Mouse (Mus musculus) liver, postnatal 0 days (tissue): ENCODE data around the gene Lrrc29. TPM values are rescaled to one million over a fixed set of nuclear protein-coding genes. Genes with fewer than 3 reads are reported as not detected.

Experiments
- ATAC-seq: fragments of 200-750 bp; cut with Nextera tagmentation; 2 replicates; pipeline ENCODE4 v1.8.0; 2017; ENCODE audit warnings: mild to moderate bottlenecking, moderate library complexity
- DNase-seq: peaks from one replicate; pipeline ENCODE4 v3.0.0-alpha.2; 2016
- H3K27ac ChIP-seq: fragments of 300-500 bp; sonication (generic); 2 replicates; pipeline ENCODE4 v1.5.1; 2014; ENCODE audit warnings: antibody characterized with exemption, moderate library complexity, mild to moderate bottlenecking, low read depth
- H3K27me3 ChIP-seq: fragments of 300-500 bp; sonication (generic); 2 replicates; pipeline ENCODE4 v1.6.1; 2014; ENCODE audit warnings: low read length, control low read depth, mixed read lengths; ENCODE audit not compliant: insufficient read depth
- H3K36me3 ChIP-seq: fragments of 300-500 bp; sonication (generic); replicated peaks from 2 replicates; pipeline ENCODE4 v1.6.1; 2014; ENCODE audit warnings: mild to moderate bottlenecking, control low read depth, low read length, moderate library complexity, mixed read lengths; ENCODE audit not compliant: insufficient read depth
- H3K4me1 ChIP-seq: fragments of 300-500 bp; sonication (generic); 2 replicates; pipeline ENCODE4 v1.6.1; 2014; ENCODE audit warnings: antibody characterized with exemption, mild to moderate bottlenecking, control low read depth; ENCODE audit not compliant: insufficient read depth
- H3K4me2 ChIP-seq: fragments of 300-500 bp; sonication (generic); 2 replicates; pipeline ENCODE4 v1.6.1; 2014; ENCODE audit warnings: low read depth, mild to moderate bottlenecking, low read length, moderate library complexity, mixed read lengths
- H3K4me3 ChIP-seq: fragments of 300-500 bp; sonication (generic); 2 replicates; pipeline ENCODE4 v1.5.1; 2014; ENCODE audit warnings: low read depth, low read length
- H3K9ac ChIP-seq: fragments of 300-500 bp; sonication (generic); replicated peaks from 2 replicates; pipeline ENCODE4 v1.6.1; 2014; ENCODE audit warnings: mild to moderate bottlenecking, moderate library complexity
- H3K9me3 ChIP-seq: fragments of 300-500 bp; sonication (generic); 2 replicates; pipeline ENCODE4 v1.6.1; 2016; ENCODE audit warnings: mild to moderate bottlenecking, control low read depth, low read length, mixed read lengths
- CTCF ChIP-seq: sonication (generic); IDR thresholded peaks from 2 replicates; pipeline ENCODE4 v1.5.1; 2016; ENCODE audit warnings: antibody characterized with exemption, low read depth
- EP300 ChIP-seq: IDR thresholded peaks from 2 replicates; pipeline ENCODE4 v1.6.1; 2016; ENCODE audit warnings: antibody characterized with exemption, low read depth, mild to moderate bottlenecking
- WGBS: fragments of 180-500 bp; shearing (Covaris S2); extraction: QIAGEN DNeasy Blood & Tissue Kit; methylation state at CpG from one replicate; pipeline ENCODE4 v1.1.7; 2014; ENCODE audit not compliant: insufficient replicate concordance; 5-methylcytosine and 5-hydroxymethylcytosine counted together
- polyA plus RNA-seq: library from polyadenylated mRNA; unstranded; fragments of >200 nt; fragmentation: Nextera tagmentation; extraction: Ambion mirVana; gene quantifications from 2 replicates; pipeline ENCODE4 v1.2.1, GENCODE M21; 2015

The Lrrc29 gene
- polyA plus RNA-seq, 1 experiment from 2014 or later = 7.7 TPM

GRCm38 (mm10) chr8:105359646-105360045, 33.6 kb upstream of the Lrrc29 start:
- DNase-seq (no peak), ATAC-seq (no peak)
- no peak overlapping the region for H3K9ac ChIP-seq
- 48% methylated on average over 4 of the region's 4 CpGs for WGBS
- TF ChIP-seq CTCF (peak; percentile 60), EP300 (no peak)
- H3K27ac ChIP-seq = no peak overlapping the region
- no peaks in the 10 kb centered on the region for H3K9me3 ChIP-seq
- H3K27me3 ChIP-seq = 0 out of 2 replicates have a peak, but pooled peaks cover 2% of the 10 kb centered on the region
- no peaks in the 10 kb centered on the region for H3K4me1 ChIP-seq
- H3K36me3 ChIP-seq = no peaks in the 10 kb centered on the region
- no peak overlapping the region for H3K4me3 ChIP-seq
- H3K4me2 ChIP-seq = no peak overlapping the region

DNA sequence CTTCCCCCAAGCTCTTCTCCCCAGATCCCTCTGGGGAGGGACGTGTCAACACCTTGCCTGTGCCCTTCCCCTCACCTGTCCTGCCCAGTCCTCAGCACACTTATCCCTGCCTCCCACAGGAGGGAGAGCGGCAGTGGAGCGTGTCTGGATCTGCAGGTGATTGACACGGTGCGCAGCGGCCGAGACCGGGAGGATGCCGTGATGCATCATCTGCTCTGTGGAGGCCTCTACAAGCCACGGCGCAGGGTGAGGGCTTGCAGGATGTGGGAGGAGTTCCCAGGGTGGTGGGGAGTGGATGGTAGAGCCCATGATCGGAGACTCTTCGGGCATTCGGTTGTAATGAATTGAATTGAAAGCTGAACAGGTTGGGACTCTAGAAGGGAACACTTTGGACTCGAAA, 33.1 kb upstream of the Lrrc29 start:
- Histone ChIP-seq H3K4me1 (no peaks in the 10 kb centered on the region), H3K9me3 (no peaks in the 10 kb centered on the region), H3K4me3 (no peak overlapping the region), H3K36me3 (no peaks in the 10 kb centered on the region), H3K27ac (no peak overlapping the region), H3K9ac (no peak overlapping the region), H3K4me2 (no peak overlapping the region), H3K27me3 (0 out of 2 replicates have a peak, but pooled peaks cover 2% of the 10 kb centered on the region)
- ATAC-seq (no peak), DNase-seq (no peak)
- WGBS = 77% methylated on average over 15 of the region's 15 CpGs
- TF ChIP-seq EP300 (no peak), CTCF (no peak)

DNA sequence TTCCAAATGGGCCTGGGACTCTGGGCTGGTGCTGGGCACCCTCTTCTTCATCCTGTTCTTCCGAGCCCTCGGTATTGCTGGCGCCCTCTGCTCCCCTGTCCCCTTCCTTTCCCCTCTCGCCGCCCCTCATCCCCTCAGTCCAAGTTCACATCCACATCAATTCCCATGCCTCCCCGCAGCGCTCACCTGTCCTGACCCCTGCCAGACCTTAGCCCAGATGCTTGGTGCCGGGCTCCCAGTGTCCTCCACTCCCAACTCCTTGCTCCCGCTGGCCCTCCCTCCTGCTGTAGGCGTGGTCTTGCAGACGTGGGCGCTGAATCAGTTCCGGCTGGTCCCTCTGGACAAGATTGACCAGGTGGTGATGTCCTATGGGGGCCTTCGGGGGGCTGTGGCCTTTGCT, 30.6 kb upstream of the Lrrc29 start:
- H3K9ac ChIP-seq = no peak overlapping the region
- 85% methylated on average over 14 of the region's 14 CpGs for WGBS
- no peak for DNase-seq
- no peaks in the 10 kb centered on the region for H3K36me3 ChIP-seq
- 0 out of 2 replicates have a peak, but pooled peaks cover 2% of the 10 kb centered on the region for H3K27me3 ChIP-seq
- TF ChIP-seq CTCF (no peak), EP300 (no peak)
- no peak overlapping the region for H3K4me3 ChIP-seq
- no peak for ATAC-seq
- H3K4me2 ChIP-seq = no peak overlapping the region
- no peaks in the 10 kb centered on the region for H3K9me3 ChIP-seq
- H3K4me1 ChIP-seq = no peaks in the 10 kb centered on the region
- no peak overlapping the region for H3K27ac ChIP-seq

DNA sequence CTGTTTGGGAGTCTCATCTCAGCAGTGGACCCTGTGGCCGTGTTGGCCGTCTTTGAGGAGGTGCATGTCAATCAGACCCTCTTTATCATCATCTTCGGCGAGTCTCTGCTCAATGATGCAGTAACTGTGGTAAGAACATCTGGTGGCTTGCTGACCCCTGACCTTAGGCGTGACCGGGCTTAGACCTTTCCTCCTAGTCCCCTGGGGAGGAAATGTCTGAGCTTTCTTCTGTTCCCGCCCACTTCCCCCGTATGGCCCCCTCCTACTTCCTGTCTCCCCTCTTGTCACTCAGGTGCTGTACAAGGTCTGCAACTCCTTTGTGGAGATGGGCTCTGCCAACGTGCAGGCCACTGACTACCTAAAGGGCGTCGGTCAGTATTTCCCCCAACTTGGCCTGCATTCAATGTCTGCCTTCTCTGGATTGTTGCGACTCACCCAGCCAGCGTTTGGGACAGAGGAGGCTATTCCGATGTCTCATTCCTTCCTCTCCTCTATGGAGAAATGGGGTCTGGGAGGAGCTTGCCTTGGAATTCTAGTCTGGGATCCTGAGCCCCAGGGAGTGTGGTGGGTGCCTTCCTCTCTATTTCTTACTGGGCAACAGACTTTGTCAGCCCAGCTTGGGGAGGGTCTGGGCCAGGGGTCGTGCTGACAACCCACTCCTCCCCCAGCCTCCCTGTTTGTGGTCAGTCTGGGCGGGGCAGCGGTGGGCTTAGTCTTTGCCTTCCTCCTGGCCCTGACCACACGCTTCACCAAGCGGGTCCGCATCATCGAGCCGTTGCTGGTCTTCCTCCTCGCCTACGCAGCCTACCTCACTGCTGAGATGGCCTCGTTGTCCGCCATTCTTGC, 29.3 kb upstream of the Lrrc29 start:
- no peak for ATAC-seq
- no peak for TF ChIP-seq EP300
- no peak for TF ChIP-seq CTCF
- peak; percentile 37 for DNase-seq
- Histone ChIP-seq H3K4me1 (no peaks in the 10 kb centered on the region), H3K27ac (no peak overlapping the region; the same call in 1 of the 2 replicates), H3K27me3 (peaks cover 12% of the 10 kb centered on the region), H3K9me3 (no peaks in the 10 kb centered on the region), H3K9ac (no peak overlapping the region), H3K36me3 (no peaks in the 10 kb centered on the region), H3K4me3 (no peak overlapping the region), H3K4me2 (no peak overlapping the region)
- 67% methylated on average over 26 of the region's 26 CpGs for WGBS

DNA sequence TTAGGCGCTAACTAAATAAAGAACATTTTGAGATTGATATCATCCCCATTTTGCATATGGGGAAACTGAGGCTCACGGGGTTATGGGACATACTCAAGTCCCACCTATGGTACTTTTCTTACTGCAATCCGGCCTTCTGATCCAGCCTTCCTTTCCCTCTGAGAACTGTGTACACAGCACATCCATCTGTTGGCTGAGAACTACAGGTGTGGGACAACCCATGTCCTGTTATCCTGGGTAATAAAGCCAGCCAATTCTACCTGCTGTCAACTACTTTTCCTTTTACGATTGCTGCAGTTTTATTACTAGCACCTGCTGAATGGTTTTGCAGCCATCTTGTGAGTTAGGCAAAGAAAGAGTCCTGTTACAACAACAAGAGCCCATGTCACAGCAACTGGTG, 28.5 kb upstream of the Lrrc29 start:
- H3K36me3 ChIP-seq = no peaks in the 10 kb centered on the region
- no peak for ATAC-seq

GRCm38 (mm10) chr8:105353583-105354135, 27.6 kb upstream of the Lrrc29 start:
- TF ChIP-seq CTCF (no peak), EP300 (no peak)
- no peak overlapping the region for H3K4me2 ChIP-seq
- no peak overlapping the region for H3K4me3 ChIP-seq
- H3K36me3 ChIP-seq = no peaks in the 10 kb centered on the region
- no peak for DNase-seq
- ATAC-seq = no peak
- WGBS = 78% methylated on average over 8 of the region's 8 CpGs
- H3K27me3 ChIP-seq = peaks cover 27% of the 10 kb centered on the region
- H3K9ac ChIP-seq = no peak overlapping the region
- peaks cover 7% of the 10 kb centered on the region for H3K4me1 ChIP-seq
- H3K27ac ChIP-seq = no peak overlapping the region
- no peaks in the 10 kb centered on the region for H3K9me3 ChIP-seq

More for the DNA sequence above, 28.5 kb upstream of the Lrrc29 start:
- no peaks in the 10 kb centered on the region for H3K4me1 ChIP-seq
- no peak overlapping the region; the same call in 1 of the 2 replicates for H3K27ac ChIP-seq
- no peak overlapping the region for H3K4me2 ChIP-seq
- H3K9me3 ChIP-seq = no peaks in the 10 kb centered on the region
- peaks cover 20% of the 10 kb centered on the region for H3K27me3 ChIP-seq
- WGBS = 73% methylated on average over 4 of the region's 4 CpGs
- no peak overlapping the region for H3K9ac ChIP-seq
- no peak for DNase-seq
- no peak for TF ChIP-seq EP300
- no peak for TF ChIP-seq CTCF
- no peak overlapping the region for H3K4me3 ChIP-seq
